Mouse (Mus musculus): ENCODE results near the gene Ppp1r15b. TPM values are rescaled to one million over a fixed set of nuclear protein-coding genes. Genes with fewer than 3 reads are reported as not detected.

The Ppp1r15b gene
- polyA plus RNA-seq (2012; rRNA removed) = 29.9 and 31.0 TPM in 2 replicates
- 38.5 and 40.0 TPM in 2 replicates for polyA plus RNA-seq (2014; fragmentation: Nextera tagmentation; extraction: Ambion mirVana)

GRCm38 (mm10) chr1:133130638-133131560 lies at the start of gene Ppp1r15b:
Gene Ppp1r15b (plus strand): TSS chr1:133131143.
- peak; percentile 99 for ATAC-seq (ENCODE audit: low FRiP score, low read depth)

GRCm38 (mm10) chr1:133083003-133083546 lies 47.9 kb upstream of the Ppp1r15b start:
- Histone ChIP-seq H3K4me2 (replicated peaks; ENCODE audit: low read depth, low read length, severe bottlenecking) (no peak overlapping the region), H3K9ac (ENCODE audit: low read depth, low read length, severe bottlenecking) (no peak overlapping the region), H3K4me1 (ENCODE audit: control insufficient read depth, insufficient read depth, low read length) (peaks cover 7% of the 10 kb centered on the region; the same call in 1 of the 2 replicates), H3K36me3 (ENCODE audit: control insufficient read depth, insufficient read depth, low read length) (peaks cover 38% of the 10 kb centered on the region), H3K4me3 (replicated peaks; ENCODE audit: low read length) (no peak overlapping the region), H3K9me3 (ENCODE audit: control insufficient read depth, low read length) (no peaks in the 10 kb centered on the region), H3K27ac (replicated peaks; ENCODE audit: low read depth, low read length) (no peak overlapping the region), H3K27me3 (ENCODE audit: control insufficient read depth, insufficient read depth, low read length) (no peaks in the 10 kb centered on the region)
- TF ChIP-seq POLR2A (IDR thresholded peaks at IDR 0.05; ENCODE audit: borderline replicate concordance, extremely low read depth, insufficient read depth, insufficient read length) = no peak
- DNase-seq (ENCODE audit: low spot score) (no peak), ATAC-seq (ENCODE audit: low FRiP score, low read depth) (no peak)
- WGBS = 87% methylated on average over 5 of the region's 5 CpGs

More at GRCm38 (mm10) chr1:133130638-133131560, at the start of gene Ppp1r15b:
- Histone ChIP-seq H3K4me2 (replicated peaks; ENCODE audit: low read depth, low read length, severe bottlenecking) (peak within 1 kb of the TSS; percentile 99), H3K9ac (ENCODE audit: low read depth, low read length, severe bottlenecking) (peak within 1 kb of the TSS; percentile 85), H3K36me3 (ENCODE audit: control insufficient read depth, insufficient read depth, low read length) (peaks cover 13% of the 10 kb centered on the region), H3K4me1 (ENCODE audit: control insufficient read depth, insufficient read depth, low read length) (peaks cover 33% of the 10 kb centered on the region), H3K4me3 (replicated peaks; ENCODE audit: low read length) (peak within 1 kb of the TSS; percentile 79), H3K9me3 (ENCODE audit: control insufficient read depth, low read length) (no peaks in the 10 kb centered on the region), H3K27me3 (ENCODE audit: control insufficient read depth, insufficient read depth, low read length) (no peaks in the 10 kb centered on the region), H3K27ac (replicated peaks; ENCODE audit: low read depth, low read length) (peak within 1 kb of the TSS; percentile 92)
- 0 out of 2 replicates have a peak, but pooled peaks have one; percentile 35 for TF ChIP-seq POLR2A (IDR thresholded peaks at IDR 0.05; ENCODE audit: borderline replicate concordance, extremely low read depth, insufficient read depth, insufficient read length)
- 2% methylated on average over 55 of the region's 72 CpGs for WGBS
- DNase-seq (ENCODE audit: low spot score) = peak; percentile 98

GRCm38 (mm10) chr1:133083942-133084625 lies 46.9 kb upstream of the Ppp1r15b start:
- WGBS = 62% methylated on average over 11 of the region's 11 CpGs
- ATAC-seq (ENCODE audit: low FRiP score, low read depth) = no peak
- no peak for TF ChIP-seq POLR2A (IDR thresholded peaks at IDR 0.05; ENCODE audit: borderline replicate concordance, extremely low read depth, insufficient read depth, insufficient read length)

GRCm38 (mm10) chr1:133084708-133085416 lies 46.1 kb upstream of the Ppp1r15b start:
- no peak overlapping the region for H3K27ac ChIP-seq (replicated peaks; ENCODE audit: low read depth, low read length)
- no peak overlapping the region for H3K4me3 ChIP-seq (replicated peaks; ENCODE audit: low read length)
- H3K27me3 ChIP-seq (ENCODE audit: control insufficient read depth, insufficient read depth, low read length) = no peaks in the 10 kb centered on the region
- ATAC-seq (ENCODE audit: low FRiP score, low read depth) (no peak), DNase-seq (ENCODE audit: low spot score) (no peak)
- no peaks in the 10 kb centered on the region for H3K9me3 ChIP-seq (ENCODE audit: control insufficient read depth, low read length)
- no peak overlapping the region for H3K4me2 ChIP-seq (replicated peaks; ENCODE audit: low read depth, low read length, severe bottlenecking)
- no peak for TF ChIP-seq POLR2A (IDR thresholded peaks at IDR 0.05; ENCODE audit: borderline replicate concordance, extremely low read depth, insufficient read depth, insufficient read length)
- peaks cover 41% of the 10 kb centered on the region for H3K36me3 ChIP-seq (ENCODE audit: control insufficient read depth, insufficient read depth, low read length)
- peaks cover 5% of the 10 kb centered on the region; the same call in 1 of the 2 replicates for H3K4me1 ChIP-seq (ENCODE audit: control insufficient read depth, insufficient read depth, low read length)
- no peak overlapping the region for H3K9ac ChIP-seq (ENCODE audit: low read depth, low read length, severe bottlenecking)
- WGBS = 76% methylated on average over 13 of the region's 14 CpGs

More at GRCm38 (mm10) chr1:133083942-133084625, 46.9 kb upstream of the Ppp1r15b start:
- peaks cover 44% of the 10 kb centered on the region for H3K36me3 ChIP-seq (ENCODE audit: control insufficient read depth, insufficient read depth, low read length)
- H3K4me1 ChIP-seq (ENCODE audit: control insufficient read depth, insufficient read depth, low read length) = peaks cover 5% of the 10 kb centered on the region; the same call in 1 of the 2 replicates
- no peak for DNase-seq (ENCODE audit: low spot score)
- H3K9ac ChIP-seq (ENCODE audit: low read depth, low read length, severe bottlenecking) = no peak overlapping the region
- no peaks in the 10 kb centered on the region for H3K9me3 ChIP-seq (ENCODE audit: control insufficient read depth, low read length)
- no peaks in the 10 kb centered on the region for H3K27me3 ChIP-seq (ENCODE audit: control insufficient read depth, insufficient read depth, low read length)
- no peak overlapping the region for H3K4me2 ChIP-seq (replicated peaks; ENCODE audit: low read depth, low read length, severe bottlenecking)
- H3K4me3 ChIP-seq (replicated peaks; ENCODE audit: low read length) = no peak overlapping the region
- no peak overlapping the region for H3K27ac ChIP-seq (replicated peaks; ENCODE audit: low read depth, low read length)
